ENCODE assay signal across 7 mouse cellular contexts in the genomic region with DNA sequence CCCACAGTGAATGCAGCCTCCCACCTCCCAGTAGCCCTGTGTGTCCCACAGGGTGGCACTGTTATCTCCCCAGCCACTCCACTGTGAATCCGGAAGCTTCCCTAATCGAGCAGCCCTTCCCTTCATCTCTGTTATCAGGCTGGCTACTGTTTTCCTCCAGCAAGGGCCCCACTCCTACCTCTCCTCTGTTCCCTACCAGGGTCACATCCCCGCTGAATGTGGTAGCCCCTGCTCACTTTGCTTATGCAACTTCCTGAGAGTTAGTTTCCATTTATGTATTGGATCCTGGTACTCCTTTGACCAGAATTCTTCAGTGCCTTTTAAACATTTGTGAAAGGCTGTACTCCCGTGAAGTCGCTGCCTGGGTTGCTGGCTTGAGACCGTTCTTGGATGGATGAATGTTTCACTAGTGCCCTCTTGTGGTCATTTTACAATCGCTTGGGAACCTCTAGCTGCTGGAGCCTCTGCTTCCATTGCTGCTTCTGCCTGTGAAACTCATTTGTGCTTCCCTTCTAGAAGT. TPM values are rescaled to one million over a fixed set of nuclear protein-coding genes. Genes with fewer than 3 reads are reported as not detected.
DNase-seq lines count a peak whose midpoint lies in the region; ATAC-seq lines count a peak whose summit lies in the region.

No protein-coding gene starts in this region.

- peaks cover 7% of the 10 kb centered on the region for H3K4me1 ChIP-seq in hindbrain, embryonic 16.5 days (ENCODE audit: control insufficient read depth, insufficient read depth, low read depth, low read length)

- H3K4me3 ChIP-seq in hindbrain, embryonic 16.5 days (ENCODE audit: low read length): no peak overlapping the region

- no peaks in the 10 kb centered on the region for H3K36me3 ChIP-seq in hindbrain, embryonic 16.5 days (ENCODE audit: control insufficient read depth, insufficient read depth, low read length)

- DNase-seq in cerebellum, postnatal 25 days: peak; percentile 68 to 81
- peak; percentile 35 to 64 for DNase-seq in frontal cortex, postnatal 25 days (ENCODE audit: low spot score in 2 of 2)
- DNase-seq in layer of hippocampus, postnatal 36 days: peak; percentile 57 to 70
- DNase-seq in lung, postnatal 14 days: peak; percentile 59
- peak; percentile 81 for DNase-seq in right cerebral cortex, adult 18-20 months

- H3K27ac ChIP-seq in hindbrain, embryonic 16.5 days (ENCODE audit: low read depth, low read length): no peak overlapping the region

- peak; percentile 52 for ATAC-seq in activated CD4-positive, CD25-positive, alpha-beta regulatory T cell, adult 4 months
- peak; percentile 97 for ATAC-seq in hindbrain, embryonic 16.5 days

- H3K9me3 ChIP-seq in hindbrain, embryonic 16.5 days (ENCODE audit: control insufficient read depth, low read length): no peaks in the 10 kb centered on the region

- peak overlapping the region; percentile 39 for H3K4me2 ChIP-seq in hindbrain, embryonic 16.5 days (ENCODE audit: low read length)

- H3K27me3 ChIP-seq in hindbrain, embryonic 16.5 days (replicated peaks; ENCODE audit: control insufficient read depth, insufficient read depth, low read length): no peaks in the 10 kb centered on the region

- peak overlapping the region; percentile 35; the same call in 1 of the 2 replicates for H3K9ac ChIP-seq in hindbrain, embryonic 16.5 days (ENCODE audit: low read depth, low read length)

- WGBS in hindbrain, embryonic 16.5 days: 4% methylated on average over 7 of the region's 7 CpGs

RNA-seq across cellular contexts. Expression of gene Gpr171, which starts 42.5 kb away (rescaled TPM):
- polyA plus RNA-seq in activated CD4-positive, CD25-positive, alpha-beta regulatory T cell, adult 4 months (2017; shearing (Covaris generic)): 10 to 100 TPM; 58.4 to 74.6 TPM
- polyA plus RNA-seq in hindbrain, embryonic 16.5 days (2015; fragmentation: Nextera tagmentation; extraction: Ambion mirVana): 0.91 and 1.0 TPM in 2 replicates
- total RNA-seq in layer of hippocampus, postnatal 36 days (2021): not detected

RNA-seq across cellular contexts. Expression of gene Med12l, which starts 53.5 kb away (rescaled TPM):
- polyA plus RNA-seq in activated CD4-positive, CD25-positive, alpha-beta regulatory T cell, adult 4 months (2017; shearing (Covaris generic)): under 1 TPM; 0.11 to 0.53 TPM
- polyA plus RNA-seq in hindbrain, embryonic 16.5 days (2015; fragmentation: Nextera tagmentation; extraction: Ambion mirVana): 3.9 and 4.1 TPM in 2 replicates
- total RNA-seq in layer of hippocampus, postnatal 36 days (2021): 10 to 100 TPM; 50.1 to 56.6 TPM

Comparison
In these comparisons a context has a peak if more than half of its experiments do, and no peak if none do; other contexts are left out.
1. RNA of gene Gpr171, which starts 42.5 kb away (polyA plus RNA-seq): 58.4 to 74.6 TPM in activated CD4-positive, CD25-positive, alpha-beta regulatory T cell, adult 4 months; 0.91 to 1.0 TPM in hindbrain, embryonic 16.5 days; every median in the first group is over 10 times any median in the second.
2. Peak in every context shown above with its lines, with median percentiles within 50 percentile points of each other: DNase-seq.